Mouse (Mus musculus) hindbrain, embryonic 14.5 days (tissue): ENCODE measurements at regions not wholly inside any gene's neighbourhood (a gene's known extent, or its start where the extent isn't known, plus 50 kb on each side); places are given as distances from the start of the nearest gene placed in this dataset.
A peak's percentile ranks its signal among the peaks of the same experiment; 100 is the strongest.

Experiments used
- ATAC-seq: fragments of 200-750 bp; cut with Nextera tagmentation; 2 replicates; pipeline ENCODE4 v1.8.0; 2017; ENCODE audit warnings: moderate number of reproducible peaks, mild to moderate bottlenecking, moderate TSS enrichment, moderate library complexity; ENCODE audit not compliant: low FRiP score
- DNase-seq: peaks from one replicate; pipeline ENCODE4 v3.0.0-alpha.2; 2015; ENCODE audit warnings: low spot score
- H3K27ac ChIP-seq: fragments of 300-500 bp; sonication (generic); 2 replicates; pipeline ENCODE4 v1.5.1; 2014; ENCODE audit warnings: mild to moderate bottlenecking, moderate library complexity
- H3K27me3 ChIP-seq: fragments of 300-500 bp; sonication (generic); 2 replicates; pipeline ENCODE4 v1.6.1; 2014; ENCODE audit warnings: mild to moderate bottlenecking, low read length, mixed read lengths; ENCODE audit not compliant: control insufficient read depth, insufficient read depth
- H3K36me3 ChIP-seq: fragments of 300-500 bp; sonication (generic); replicated peaks from 2 replicates; pipeline ENCODE4 v1.6.1; 2014; ENCODE audit not compliant: control insufficient read depth, insufficient read depth
- H3K4me1 ChIP-seq: fragments of 300-500 bp; sonication (generic); replicated peaks from 2 replicates; pipeline ENCODE4 v1.6.1; 2014; ENCODE audit warnings: antibody characterized with exemption, low read length, mixed read lengths; ENCODE audit not compliant: control insufficient read depth, insufficient read depth
- H3K4me2 ChIP-seq: fragments of 300-500 bp; sonication (generic); replicated peaks from 2 replicates; pipeline ENCODE4 v1.6.1; 2014; ENCODE audit warnings: mild to moderate bottlenecking, moderate library complexity
- H3K4me3 ChIP-seq: fragments of 300-500 bp; sonication (generic); replicated peaks from 2 replicates; pipeline ENCODE4 v1.5.1; 2014; ENCODE audit warnings: mild to moderate bottlenecking, low read length
- H3K9ac ChIP-seq: fragments of 300-500 bp; sonication (generic); 2 replicates; pipeline ENCODE4 v1.6.1; 2014
- H3K9me3 ChIP-seq: fragments of 300-500 bp; sonication (generic); 2 replicates; pipeline ENCODE4 v1.6.1; 2016; ENCODE audit warnings: low read length; ENCODE audit not compliant: control insufficient read depth
- WGBS: fragments of 180-500 bp; shearing (Covaris S2); extraction: QIAGEN DNeasy Blood & Tissue Kit; methylation state at CpG from one replicate; pipeline ENCODE4 v1.1.7; 2014; 5-methylcytosine and 5-hydroxymethylcytosine counted together

DNA sequence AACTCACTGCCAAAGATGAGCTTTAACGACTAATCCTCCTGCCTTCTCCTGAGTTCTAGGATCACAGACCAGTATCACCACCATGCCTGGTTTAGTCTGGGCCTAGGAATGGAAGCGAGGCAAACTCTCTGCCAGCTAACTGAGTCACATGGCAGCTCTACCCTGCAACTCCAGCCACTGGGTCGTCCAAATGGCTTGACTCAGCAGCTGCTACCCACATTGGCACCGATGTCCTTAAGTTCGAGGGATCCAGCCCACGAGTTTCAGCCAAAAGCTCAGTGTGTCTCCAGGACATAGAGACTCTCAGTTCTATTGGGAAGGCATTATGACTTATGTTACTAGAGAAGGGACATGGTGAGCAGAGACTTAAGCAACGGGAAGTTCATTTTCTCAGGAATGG, 107.8 kb upstream of the Id4 start:
- no peak overlapping the region for H3K27ac ChIP-seq
- DNase-seq (no peak), ATAC-seq (no peak)
- H3K4me1 ChIP-seq = peaks cover 14% of the 10 kb centered on the region
- H3K9ac ChIP-seq = no peak overlapping the region
- 53% methylated on average over 7 of the region's 7 CpGs for WGBS
- H3K4me3 ChIP-seq = no peak overlapping the region
- H3K4me2 ChIP-seq = no peak overlapping the region
- no peaks in the 10 kb centered on the region for H3K9me3 ChIP-seq
- no peaks in the 10 kb centered on the region for H3K36me3 ChIP-seq
- H3K27me3 ChIP-seq = no peaks in the 10 kb centered on the region

DNA sequence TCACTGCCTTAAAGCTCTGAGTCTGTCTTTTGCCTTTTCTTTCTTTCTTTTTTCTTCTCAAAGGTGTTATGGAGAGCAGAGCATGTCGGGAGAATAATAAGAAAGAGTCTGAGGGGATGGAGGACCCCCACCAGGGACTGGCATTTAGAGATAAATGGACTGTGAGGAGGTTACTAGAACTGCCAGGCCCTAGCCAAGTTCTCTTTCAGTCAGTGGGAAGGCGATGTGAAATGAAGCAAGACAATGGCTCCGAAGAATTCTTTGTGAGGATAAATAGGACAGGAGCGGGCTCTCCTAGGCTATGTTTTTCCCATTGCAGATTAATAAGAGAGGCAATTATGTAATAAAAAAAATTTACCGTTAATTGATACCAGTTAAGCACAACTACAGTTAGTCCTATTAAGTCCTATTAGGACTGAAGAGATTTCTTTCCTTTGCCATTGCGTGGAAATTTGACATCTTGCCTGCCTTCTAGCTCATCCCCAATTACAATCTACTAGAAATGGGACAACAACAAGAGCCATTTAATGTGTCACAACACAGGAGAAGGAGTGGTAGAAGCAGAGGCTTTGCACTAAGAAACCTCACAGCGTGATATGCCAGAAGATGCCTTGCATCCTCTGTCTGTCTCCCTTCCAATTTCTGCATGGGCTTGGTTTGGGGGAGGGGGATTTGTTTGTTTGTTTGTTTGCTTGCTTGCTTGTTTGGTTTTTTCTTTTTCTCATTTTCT, 107.2 kb upstream of the Id4 start:
- DNase-seq (no peak), ATAC-seq (no peak)
- Histone ChIP-seq H3K4me2 (no peak overlapping the region), H3K27ac (peak overlapping the region; percentile 28; the same call in 1 of the 2 replicates), H3K9me3 (no peaks in the 10 kb centered on the region), H3K4me1 (peaks cover 14% of the 10 kb centered on the region), H3K9ac (no peak overlapping the region), H3K4me3 (no peak overlapping the region), H3K36me3 (no peaks in the 10 kb centered on the region), H3K27me3 (no peaks in the 10 kb centered on the region)
- WGBS = 28% methylated on average over 7 of the region's 7 CpGs

DNA sequence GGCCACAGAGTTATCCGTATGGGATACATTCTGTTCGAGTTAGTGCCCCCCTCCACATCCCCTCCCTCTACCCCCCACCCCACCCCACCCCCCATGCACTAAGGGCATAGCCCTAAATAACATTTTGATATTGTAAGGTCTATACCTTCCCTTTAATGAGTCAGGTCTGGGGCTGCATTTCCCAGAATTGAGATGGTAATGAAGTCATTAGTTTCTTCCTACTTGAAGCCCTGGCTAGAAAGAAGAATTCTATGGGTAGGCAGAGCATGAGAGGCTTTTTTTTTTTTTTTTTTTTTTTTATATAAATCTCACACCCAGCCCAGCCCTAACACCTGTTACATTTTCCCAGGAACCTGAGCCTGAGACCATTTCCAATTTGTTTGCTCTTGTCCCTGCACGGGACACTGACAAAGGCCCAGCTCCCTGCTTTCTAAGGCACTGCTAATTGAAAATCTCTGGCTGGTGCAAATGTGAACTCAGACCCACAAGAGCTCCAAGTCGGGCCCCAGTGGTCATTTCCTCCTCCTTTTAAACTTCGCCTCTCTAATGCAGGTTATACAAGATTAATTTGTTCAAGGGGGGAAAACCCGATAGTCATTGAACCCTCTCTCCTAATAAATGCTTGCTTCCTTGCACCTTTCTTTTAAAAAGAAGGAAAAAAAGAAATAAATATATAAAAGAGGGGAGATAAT, 106.5 kb upstream of the Id4 start:
- ATAC-seq (no peak), DNase-seq (no peak)
- Histone ChIP-seq H3K4me2 (no peak overlapping the region), H3K9me3 (no peaks in the 10 kb centered on the region), H3K9ac (no peak overlapping the region), H3K27ac (0 out of 2 replicates have a peak overlapping the region, but pooled peaks have one; percentile 28), H3K4me3 (no peak overlapping the region), H3K36me3 (no peaks in the 10 kb centered on the region), H3K4me1 (peaks cover 20% of the 10 kb centered on the region), H3K27me3 (no peaks in the 10 kb centered on the region)
- WGBS = 13% methylated on average over 6 of the region's 6 CpGs

DNA sequence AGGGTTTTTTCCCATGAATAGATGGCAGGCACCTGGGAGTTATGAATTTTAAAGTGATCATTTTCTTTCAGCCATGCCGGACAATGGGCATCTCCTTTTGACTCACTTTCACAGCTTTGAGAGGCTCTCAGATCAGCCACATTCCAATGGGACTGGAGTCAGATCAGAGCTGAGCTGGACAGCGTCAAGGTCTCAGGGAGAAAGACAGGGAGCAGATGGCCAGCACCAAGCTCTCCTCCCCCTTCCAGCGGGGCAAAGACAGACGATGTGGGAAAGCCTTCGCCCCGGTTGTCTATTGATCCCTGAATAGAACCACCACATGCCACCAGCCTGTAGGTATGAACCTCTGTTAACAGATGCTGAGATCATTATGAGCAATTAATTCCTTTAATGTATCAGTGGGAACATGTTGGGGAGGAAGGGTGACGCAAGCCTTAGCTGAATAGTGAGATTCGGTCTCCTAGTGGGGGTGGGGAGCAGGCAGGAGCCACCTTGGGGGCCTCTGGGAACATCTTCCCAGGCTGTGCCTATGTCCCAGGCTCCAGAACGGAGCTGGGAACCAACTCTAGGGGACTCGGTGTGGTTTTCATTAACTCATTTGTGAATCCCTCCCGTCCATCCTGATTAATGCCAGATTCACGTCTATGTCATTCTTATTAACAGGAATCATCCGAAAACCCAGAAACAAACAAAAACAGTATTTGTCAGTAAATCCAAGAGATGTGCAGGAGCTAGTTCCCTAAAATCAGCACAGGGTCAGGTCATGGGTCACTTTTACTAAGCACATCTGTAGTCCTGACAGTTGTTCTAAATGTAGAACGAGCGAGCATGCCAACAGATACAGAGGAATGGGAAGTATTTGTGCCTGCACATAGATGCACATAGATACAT, 101.8 kb upstream of the Id4 start:
- ATAC-seq (no peak), DNase-seq (no peak)
- Histone ChIP-seq H3K4me3 (no peak overlapping the region), H3K9ac (no peak overlapping the region), H3K4me1 (peaks cover 28% of the 10 kb centered on the region), H3K9me3 (no peaks in the 10 kb centered on the region), H3K36me3 (no peaks in the 10 kb centered on the region), H3K27ac (no peak overlapping the region), H3K27me3 (no peaks in the 10 kb centered on the region), H3K4me2 (peak overlapping the region; percentile 19)
- 15% methylated on average over 15 of the region's 15 CpGs for WGBS

DNA sequence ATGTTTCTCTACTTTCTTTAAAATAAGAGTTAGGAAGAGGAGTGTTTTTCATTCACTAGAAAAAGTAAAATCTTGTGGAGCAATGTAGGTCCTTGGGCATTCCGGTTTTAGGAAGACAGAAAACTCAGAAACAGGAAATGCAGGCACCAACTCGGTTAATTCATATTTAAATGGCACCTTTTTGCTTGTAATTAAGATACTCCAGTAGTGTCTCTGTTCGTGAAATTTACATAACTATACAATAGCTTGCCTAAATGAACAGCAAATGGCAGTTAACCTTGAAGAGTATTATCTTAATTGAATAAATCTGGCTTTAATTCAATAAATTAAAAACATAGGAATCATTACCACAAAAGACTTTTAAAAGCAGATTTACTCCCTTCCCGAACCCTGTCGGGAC, 100.9 kb upstream of the Id4 start:
- no peaks in the 10 kb centered on the region for H3K9me3 ChIP-seq
- WGBS = 28% methylated on average over 5 of the region's 5 CpGs
- ATAC-seq = no peak
- no peak overlapping the region for H3K27ac ChIP-seq
- H3K4me1 ChIP-seq = peaks cover 19% of the 10 kb centered on the region
- no peak for DNase-seq
- no peak overlapping the region; the same call in 1 of the 2 replicates for H3K4me2 ChIP-seq
- H3K27me3 ChIP-seq = no peaks in the 10 kb centered on the region
- no peaks in the 10 kb centered on the region for H3K36me3 ChIP-seq
- no peak overlapping the region for H3K4me3 ChIP-seq
- no peak overlapping the region for H3K9ac ChIP-seq

DNA sequence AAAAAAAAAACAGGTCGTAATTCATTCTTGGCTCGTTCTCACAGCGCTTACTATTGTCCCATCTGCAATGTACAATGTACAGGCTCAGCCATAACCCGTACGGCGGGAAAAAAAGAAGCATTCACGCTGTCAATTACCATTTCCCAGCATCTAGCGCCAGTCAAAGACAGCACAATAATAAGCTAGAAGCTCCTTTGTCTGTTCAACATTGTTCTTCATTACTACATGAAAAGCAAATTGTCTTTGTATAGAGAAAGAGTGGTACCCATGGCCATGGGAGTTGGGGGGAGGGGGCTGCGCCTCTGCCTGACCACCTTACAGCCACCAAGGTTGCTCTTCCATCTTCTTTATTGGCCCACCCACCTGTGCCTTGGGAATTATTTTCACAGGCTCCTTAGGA, 99.7 kb upstream of the Id4 start:
- H3K9ac ChIP-seq = no peak overlapping the region; the same call in 1 of the 2 replicates
- peak overlapping the region; percentile 45 for H3K4me2 ChIP-seq
- no peaks in the 10 kb centered on the region for H3K27me3 ChIP-seq
- H3K36me3 ChIP-seq = no peaks in the 10 kb centered on the region
- peaks cover 19% of the 10 kb centered on the region for H3K4me1 ChIP-seq
- 17% methylated on average over 9 of the region's 9 CpGs for WGBS
- H3K4me3 ChIP-seq = 0 out of 2 replicates have a peak overlapping the region, but pooled peaks have one; percentile 7
- H3K27ac ChIP-seq = peak overlapping the region; percentile 66; the same call in 1 of the 2 replicates
- peak; percentile 40 for DNase-seq
- ATAC-seq = peak; percentile 75; the same call in 1 of the 2 replicates
- H3K9me3 ChIP-seq = no peaks in the 10 kb centered on the region

DNA sequence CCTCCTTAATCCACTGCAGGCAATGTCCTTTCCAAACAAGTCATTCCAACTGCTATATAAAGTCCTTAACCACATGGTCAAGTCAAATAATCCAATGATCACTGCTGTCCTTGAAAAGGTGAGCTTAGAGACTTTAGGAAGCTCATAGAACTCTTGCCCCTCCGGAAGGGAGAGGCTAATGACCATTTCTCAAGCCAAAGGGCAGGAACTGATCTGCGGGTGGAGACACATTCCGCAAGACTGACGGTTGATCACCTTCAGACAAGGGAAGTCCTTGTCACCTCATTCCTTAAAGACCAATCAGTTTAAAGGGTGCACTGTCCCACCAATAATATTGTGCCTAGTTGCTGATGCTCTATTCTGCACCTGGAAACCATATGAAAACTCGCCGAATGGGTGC, 96.4 kb upstream of the Id4 start:
- no peaks in the 10 kb centered on the region for H3K27me3 ChIP-seq
- 97% methylated on average over 6 of the region's 6 CpGs for WGBS
- ATAC-seq (no peak), DNase-seq (no peak)
- H3K4me1 ChIP-seq = peaks cover 22% of the 10 kb centered on the region
- H3K9me3 ChIP-seq = no peaks in the 10 kb centered on the region
- no peaks in the 10 kb centered on the region for H3K36me3 ChIP-seq
- H3K4me2 ChIP-seq = no peak overlapping the region
- H3K27ac ChIP-seq = no peak overlapping the region
- H3K9ac ChIP-seq = no peak overlapping the region
- no peak overlapping the region for H3K4me3 ChIP-seq

DNA sequence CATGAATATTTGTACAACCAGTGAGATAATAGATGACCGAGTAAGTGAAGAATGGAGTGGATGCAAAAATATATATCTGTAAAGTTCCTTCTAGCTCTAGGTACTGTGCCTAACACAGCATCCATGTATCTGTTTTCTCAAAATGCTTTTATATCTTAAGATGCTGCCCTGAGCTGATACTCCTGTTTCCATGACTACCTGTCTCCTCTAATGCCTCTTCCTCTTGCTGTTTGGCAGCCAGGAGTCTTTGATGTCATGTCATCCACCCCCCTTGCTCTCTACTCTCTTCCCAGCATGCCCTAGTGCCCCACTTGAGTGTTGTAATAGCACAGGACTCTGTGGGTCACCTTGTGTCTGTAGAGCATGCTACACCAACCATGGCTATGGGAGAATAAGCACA, 95.2 kb upstream of the Id4 start:
- no peak overlapping the region for H3K4me3 ChIP-seq
- no peak overlapping the region for H3K4me2 ChIP-seq
- 97% methylated on average over 1 of the region's 1 CpGs for WGBS
- DNase-seq (no peak), ATAC-seq (no peak)
- no peaks in the 10 kb centered on the region for H3K36me3 ChIP-seq
- no peak overlapping the region for H3K9ac ChIP-seq
- no peak overlapping the region for H3K27ac ChIP-seq
- no peaks in the 10 kb centered on the region for H3K27me3 ChIP-seq
- peaks cover 18% of the 10 kb centered on the region for H3K4me1 ChIP-seq
- no peaks in the 10 kb centered on the region for H3K9me3 ChIP-seq

DNA sequence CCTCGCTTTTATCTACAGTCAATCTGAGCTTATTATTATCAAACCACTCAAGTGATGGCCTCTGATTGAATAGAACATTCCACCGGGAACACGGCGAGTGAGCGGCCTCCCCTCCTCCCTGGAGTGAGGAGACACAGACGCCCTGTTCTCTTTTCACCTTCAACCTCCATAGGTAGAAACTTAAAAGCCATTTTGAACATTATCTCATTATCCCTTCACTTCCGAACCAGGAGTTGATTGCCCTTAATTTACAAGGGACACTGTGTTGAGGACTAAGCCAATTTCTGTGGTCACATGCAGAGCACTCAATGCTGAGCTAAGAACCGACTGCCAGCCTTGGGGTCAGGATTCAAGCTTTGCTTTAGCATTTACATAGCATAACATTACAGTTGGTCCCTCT, 93.1 kb upstream of the Id4 start:
- Histone ChIP-seq H3K4me1 (peaks cover 16% of the 10 kb centered on the region; the same call in 1 of the 2 replicates), H3K4me2 (no peak overlapping the region), H3K9me3 (no peaks in the 10 kb centered on the region), H3K9ac (no peak overlapping the region), H3K4me3 (no peak overlapping the region), H3K27ac (peak overlapping the region; percentile 6; the same call in 1 of the 2 replicates), H3K36me3 (no peaks in the 10 kb centered on the region), H3K27me3 (no peaks in the 10 kb centered on the region)
- no peak for DNase-seq
- WGBS = 26% methylated on average over 8 of the region's 8 CpGs
- no peak for ATAC-seq
